Mouse (Mus musculus) inflammation-experienced regulatory T-cells (primary cell): Measurements from ENCODE around the gene Olig3. TPM values are rescaled to one million over a fixed set of nuclear protein-coding genes. Genes with fewer than 3 reads are reported as not detected.

Experiments
- polyA plus RNA-seq, 2 experiments: library from polyadenylated mRNA; unstranded; fragments of 100-300 nt; shearing (Covaris generic); gene quantifications; one replicate each; pipeline ENCODE4 v1.2.1; 2017

Olig3 gene
- under 1 TPM; 0.12 to 0.89 TPM for polyA plus RNA-seq

GRCm38 (mm10) chr10:19356071-19356583, at the start of gene Olig3:
Gene Olig3 (plus strand): TSS chr10:19356533.

Other genes with a start within 250 kb of the Olig3 start
- gene Ifngr1, start 235.4 kb downstream of the Olig3 start, polyA plus RNA-seq, result 100 to 1,000 TPM; 181 to 354 TPM